Mouse (Mus musculus) midbrain, embryonic 16.5 days (tissue): ENCODE results near the gene Zscan20. TPM values are rescaled to one million over a fixed set of nuclear protein-coding genes. Genes with fewer than 3 reads are reported as not detected.
A peak's percentile ranks its signal among the peaks of the same experiment; 100 is the strongest.
"Not testable (repeated sequence)": the region's sequence is repeated elsewhere in the genome, so short reads cannot be mapped to it uniquely, and the experiment has no call there.

ENCODE experiments used
- ATAC-seq: fragments of 200-750 bp; cut with Nextera tagmentation; 2 replicates; pipeline ENCODE4 v1.8.0; 2017; ENCODE audit warnings: moderate TSS enrichment
- H3K27ac ChIP-seq: fragments of 300-500 bp; sonication (generic); 2 replicates; pipeline ENCODE4 v1.5.1; 2014; ENCODE audit warnings: mild to moderate bottlenecking, low read length, mixed read lengths
- H3K27me3 ChIP-seq: fragments of 300-500 bp; sonication (generic); 2 replicates; pipeline ENCODE4 v1.6.1; 2014; ENCODE audit warnings: low read depth, low read length, mixed read lengths; ENCODE audit not compliant: control insufficient read depth, insufficient read depth
- H3K36me3 ChIP-seq: fragments of 300-500 bp; sonication (generic); 2 replicates; pipeline ENCODE4 v1.6.1; 2014; ENCODE audit warnings: mild to moderate bottlenecking, low read length, moderate library complexity, mixed read lengths; ENCODE audit not compliant: control insufficient read depth, insufficient read depth
- H3K4me1 ChIP-seq: fragments of 300-500 bp; sonication (generic); 2 replicates; pipeline ENCODE4 v1.6.1; 2014; ENCODE audit warnings: mild to moderate bottlenecking, low read length, mixed read lengths; ENCODE audit not compliant: control insufficient read depth, insufficient read depth
- H3K4me2 ChIP-seq: fragments of 300-500 bp; sonication (generic); 2 replicates; pipeline ENCODE4 v1.6.1; 2014; ENCODE audit warnings: mild to moderate bottlenecking, low read length, mixed read lengths
- H3K4me3 ChIP-seq: fragments of 300-500 bp; sonication (generic); 2 replicates; pipeline ENCODE4 v1.5.1; 2014; ENCODE audit warnings: low read depth, mild to moderate bottlenecking, low read length, moderate library complexity, mixed read lengths
- H3K9ac ChIP-seq: fragments of 300-500 bp; sonication (generic); 2 replicates; pipeline ENCODE4 v1.6.1; 2014; ENCODE audit warnings: low read depth, low read length, mixed read lengths
- H3K9me3 ChIP-seq: fragments of 300-500 bp; sonication (generic); replicated peaks from 2 replicates; pipeline ENCODE4 v1.6.1; 2014; ENCODE audit warnings: mild to moderate bottlenecking, low read length, mixed read lengths; ENCODE audit not compliant: control insufficient read depth, poor library complexity, severe bottlenecking
- WGBS: fragments of 180-500 bp; shearing (Covaris S2); extraction: QIAGEN DNeasy Blood & Tissue Kit; methylation state at CpG from one replicate; pipeline ENCODE4 v1.1.7; 2014; 5-methylcytosine and 5-hydroxymethylcytosine counted together
- polyA plus RNA-seq: library from polyadenylated mRNA; unstranded; fragments of >200 nt; fragmentation: Nextera tagmentation; extraction: Ambion mirVana; gene quantifications from 2 replicates; pipeline ENCODE4 v1.2.1, GENCODE M21; 2015

Zscan20 gene
- polyA plus RNA-seq, 1 experiment from 2014 or later, result 5.3 TPM

GRCm38 (mm10) chr4:128618246-128618911 lies 8.5 kb upstream of the Zscan20 start, which contains the start of gene Tlr12:
Tlr12 (minus strand) TSS chr4:128618619.
- H3K27ac ChIP-seq, result no peak within 1 kb of the TSS
- H3K4me3 ChIP-seq, result no peak within 1 kb of the TSS
- H3K4me1 ChIP-seq, result no peaks in the 10 kb centered on the region
- H3K9me3 ChIP-seq, result no peaks in the 10 kb centered on the region
- H3K9ac ChIP-seq, result no peak within 1 kb of the TSS
- H3K36me3 ChIP-seq, result no peaks in the 10 kb centered on the region
- no peak within 1 kb of the TSS for H3K4me2 ChIP-seq
- H3K27me3 ChIP-seq, result no peaks in the 10 kb centered on the region
- 74% methylated on average over 15 of the region's 15 CpGs for WGBS
- ATAC-seq, result no peak

GRCm38 (mm10) chr4:128617363-128618120 lies 7.6 kb upstream of the Zscan20 start:
- Histone ChIP-seq H3K36me3 (no peaks in the 10 kb centered on the region), H3K9ac (no peak overlapping the region), H3K4me1 (no peaks in the 10 kb centered on the region), H3K4me3 (no peak overlapping the region), H3K27ac (no peak overlapping the region), H3K4me2 (no peak overlapping the region), H3K27me3 (no peaks in the 10 kb centered on the region), H3K9me3 (no peaks in the 10 kb centered on the region)
- WGBS, result 73% methylated on average over 17 of the region's 17 CpGs
- ATAC-seq, result no peak

- H3K27me3 ChIP-seq, result no peaks in the 10 kb centered on the region
- H3K9ac ChIP-seq, result no peak overlapping the region
- H3K4me3 ChIP-seq, result no peak overlapping the region
- no peak overlapping the region for H3K27ac ChIP-seq
- H3K4me2 ChIP-seq, result no peak overlapping the region
- WGBS, result 94% methylated on average over 14 of the region's 14 CpGs
- H3K9me3 ChIP-seq, result no peaks in the 10 kb centered on the region
- ATAC-seq, result no peak
- H3K36me3 ChIP-seq, result no peaks in the 10 kb centered on the region
- no peaks in the 10 kb centered on the region for H3K4me1 ChIP-seq
Measured at GRCm38 (mm10) chr4:128615761-128616160, 5.9 kb upstream of the Zscan20 start.

- H3K9me3 ChIP-seq, result no peaks in the 10 kb centered on the region
- H3K9ac ChIP-seq, result no peak overlapping the region
- H3K4me3 ChIP-seq, result no peak overlapping the region
- no peaks in the 10 kb centered on the region for H3K27me3 ChIP-seq
- H3K27ac ChIP-seq, result no peak overlapping the region
- peaks cover 12% of the 10 kb centered on the region for H3K4me1 ChIP-seq
- no peaks in the 10 kb centered on the region for H3K36me3 ChIP-seq
- no peak for ATAC-seq
- no peak overlapping the region for H3K4me2 ChIP-seq
- WGBS, result 12% methylated on average over 8 of the region's 8 CpGs
Measured at GRCm38 (mm10) chr4:128613326-128613725, 3.4 kb upstream of the Zscan20 start.

GRCm38 (mm10) chr4:128611726-128612125 lies 1.8 kb upstream of the Zscan20 start:
- not testable (repeated sequence) for ATAC-seq, H3K4me2 ChIP-seq, H3K27ac ChIP-seq, H3K27me3 ChIP-seq, H3K4me3 ChIP-seq, H3K9me3 ChIP-seq, H3K36me3 ChIP-seq, H3K9ac ChIP-seq
- WGBS, result 90% methylated on average over 3 of the region's 3 CpGs
- peaks cover 14% of the 10 kb centered on the region for H3K4me1 ChIP-seq

GRCm38 (mm10) chr4:128610706-128611105 lies 808 bp upstream of the Zscan20 start:
- Histone ChIP-seq H3K4me3 (0 out of 2 replicates have a peak overlapping the region, but pooled peaks have one; percentile 28), H3K27me3 (no peaks in the 10 kb centered on the region), H3K36me3 (no peaks in the 10 kb centered on the region), H3K9ac (no peak overlapping the region), H3K27ac (no peak overlapping the region), H3K4me1 (peaks cover 14% of the 10 kb centered on the region), H3K4me2 (peak overlapping the region; percentile 70), H3K9me3 (no peaks in the 10 kb centered on the region)
- ATAC-seq, result no peak
- WGBS, result 15% methylated on average over 10 of the region's 10 CpGs

- Histone ChIP-seq H3K27me3 (no peaks in the 10 kb centered on the region), H3K4me2 (peak overlapping the region; percentile 70), H3K27ac (peak overlapping the region; percentile 77), H3K9me3 (no peaks in the 10 kb centered on the region), H3K4me3 (peak overlapping the region; percentile 63), H3K9ac (peak overlapping the region; percentile 70), H3K36me3 (no peaks in the 10 kb centered on the region), H3K4me1 (peaks cover 14% of the 10 kb centered on the region)
- WGBS, result 9% methylated on average over 25 of the region's 27 CpGs
- ATAC-seq, result peak; percentile 54; the same call in 1 of the 2 replicates
Measured at GRCm38 (mm10) chr4:128609276-128609924, 498 bp downstream of the Zscan20 start.

GRCm38 (mm10) chr4:128607661-128608060 lies 2.2 kb downstream of the Zscan20 start:
- WGBS, result 81% methylated on average over 11 of the region's 11 CpGs
- Histone ChIP-seq H3K4me1 (peaks cover 14% of the 10 kb centered on the region), H3K27me3 (no peaks in the 10 kb centered on the region), H3K36me3 (peaks cover 3% of the 10 kb centered on the region; the same call in 1 of the 2 replicates), H3K9me3 (no peaks in the 10 kb centered on the region), H3K4me2 (no peak overlapping the region), H3K9ac (no peak overlapping the region), H3K4me3 (no peak overlapping the region), H3K27ac (no peak overlapping the region)
- ATAC-seq, result no peak

GRCm38 (mm10) chr4:128606586-128606985 lies 3.3 kb downstream of the Zscan20 start:
- Histone ChIP-seq H3K4me1 (peaks cover 14% of the 10 kb centered on the region), H3K4me2 (no peak overlapping the region), H3K9ac (no peak overlapping the region), H3K36me3 (peaks cover 3% of the 10 kb centered on the region), H3K9me3 (no peaks in the 10 kb centered on the region), H3K4me3 (no peak overlapping the region), H3K27ac (no peak overlapping the region), H3K27me3 (no peaks in the 10 kb centered on the region)
- WGBS, result 95% methylated on average over 7 of the region's 7 CpGs
- no peak for ATAC-seq
